Mouse (Mus musculus): Measurements from ENCODE around the gene Notch2.

DNA sequence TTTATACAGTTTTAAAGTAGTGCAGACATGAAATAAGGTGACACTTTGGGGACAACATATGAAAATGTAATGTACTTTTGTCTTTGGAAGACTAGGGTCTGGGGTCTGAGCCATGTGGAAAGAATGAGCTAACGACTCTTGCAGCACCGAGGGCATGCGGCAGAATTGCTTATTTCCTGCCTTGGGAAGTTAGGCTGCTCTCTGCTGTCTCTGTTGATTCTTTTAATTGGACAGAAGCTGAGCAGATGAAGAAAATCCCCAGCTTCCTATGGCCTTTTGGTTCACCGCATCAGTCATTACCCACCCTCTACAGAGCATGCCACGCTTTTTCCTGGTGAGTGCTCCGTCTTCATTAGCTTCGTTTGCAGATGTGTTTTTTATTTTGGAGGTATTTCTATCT is 23.8 kb downstream of the Notch2 start:
- TF ChIP-seq CTCF (IDR thresholded peaks at IDR 0.05; ENCODE audit: extremely low read depth, insufficient read depth, low read length) = no peak
- no peak for TF ChIP-seq POLR2A (IDR thresholded peaks at IDR 0.05; ENCODE audit: extremely low read depth, insufficient read depth, low read length)

All from cortical plate, adult 2 months (tissue).